Comparison of ENCODE assay signal across 38 mouse cellular contexts in genomic region chr14:73001814-73002213, GRCm38 (mm10). TPM values are rescaled to one million over a fixed set of nuclear protein-coding genes. Genes with fewer than 3 reads are reported as not detected.
"Had no signal": no experiment of that assay in that cellular context is flagged by ENCODE, and none has a peak within 500 bp of the region (broad histone marks: within the 10 kb centered on the region; RNA-seq: fewer than 3 reads in every experiment).

No protein-coding gene starts in this region.

- H3K4me1 ChIP-seq: heart, embryonic 10.5 days; heart, embryonic 13.5 days; heart, embryonic 15.5 days; hindbrain, embryonic 15.5 days; intestine, embryonic 15.5 days; kidney, embryonic 15.5 days had no signal

- H3K4me3 ChIP-seq: heart, embryonic 10.5 days; heart, embryonic 12.5 days; heart, embryonic 13.5 days; heart, embryonic 15.5 days; hindbrain, embryonic 12.5 days; hindbrain, embryonic 13.5 days; hindbrain, embryonic 15.5 days; intestine, embryonic 15.5 days; kidney, embryonic 15.5 days; layer of hippocampus, adult 2 months; left cerebral cortex, adult 2 months had no signal

- H3K27ac ChIP-seq: heart, embryonic 10.5 days; heart, embryonic 13.5 days; heart, embryonic 15.5 days; hindbrain, embryonic 12.5 days; hindbrain, embryonic 13.5 days; hindbrain, embryonic 15.5 days; hindbrain, postnatal 0 days; intestine, embryonic 15.5 days; kidney, embryonic 15.5 days; kidney, postnatal 0 days; layer of hippocampus, adult 2 months; left cerebral cortex, adult 2 months had no signal

- H3K27me3 ChIP-seq: heart, embryonic 12.5 days; heart, embryonic 13.5 days; hindbrain, embryonic 12.5 days; hindbrain, embryonic 13.5 days; hindbrain, embryonic 15.5 days; intestine, embryonic 15.5 days; kidney, embryonic 15.5 days had no signal

- H3K4me2 ChIP-seq: heart, embryonic 11.5 days; heart, embryonic 12.5 days; heart, embryonic 13.5 days; heart, embryonic 15.5 days; hindbrain, embryonic 12.5 days; hindbrain, embryonic 13.5 days; hindbrain, embryonic 15.5 days; intestine, embryonic 15.5 days; kidney, embryonic 15.5 days had no signal

- H3K36me3 ChIP-seq: heart, embryonic 10.5 days; heart, embryonic 12.5 days; heart, embryonic 13.5 days; heart, embryonic 15.5 days; hindbrain, embryonic 12.5 days; hindbrain, embryonic 13.5 days; hindbrain, embryonic 15.5 days; intestine, embryonic 15.5 days; kidney, embryonic 15.5 days had no signal

- H3K9me3 ChIP-seq: heart, embryonic 10.5 days; heart, embryonic 13.5 days; heart, embryonic 15.5 days; hindbrain, embryonic 12.5 days; hindbrain, embryonic 13.5 days; hindbrain, embryonic 15.5 days; intestine, embryonic 15.5 days; kidney, embryonic 15.5 days had no signal

- H3K9ac ChIP-seq: heart, embryonic 12.5 days; heart, embryonic 13.5 days; heart, embryonic 15.5 days; hindbrain, embryonic 12.5 days; hindbrain, embryonic 13.5 days; hindbrain, embryonic 15.5 days; intestine, embryonic 15.5 days; kidney, embryonic 15.5 days had no signal

- DNase-seq: heart, postnatal 10 days; heart, postnatal 14 days; heart, postnatal 36 days; heart, postnatal 4 days; kidney, adult 11 months; kidney, adult 18-20 months; kidney, adult 2 months; kidney, adult 8-10 months; kidney, adult 9 months; kidney, postnatal 10 days; kidney, postnatal 14 days; kidney, postnatal 25 days; kidney, postnatal 36 days; kidney, postnatal 4 days; layer of hippocampus, adult 9-11 months; layer of hippocampus, postnatal 36 days had no signal

- ATAC-seq: hindbrain, embryonic 16.5 days; hindbrain, postnatal 0 days; inflammation-experienced regulatory T-cells, adult 6 months; intestine, embryonic 15.5 days; intestine, embryonic 16.5 days; intestine, postnatal 0 days had no signal

RNA-seq across cellular contexts. Expression of gene Cysltr2, which starts 47.1 kb away (rescaled TPM):
- total RNA-seq: heart, postnatal 25 days; heart, postnatal 4 days; hindbrain, postnatal 0 days had no signal
- polyA plus RNA-seq: heart, embryonic 11.5 days; heart, embryonic 12.5 days; heart, embryonic 13.5 days; heart, embryonic 14.5 days; heart, embryonic 15.5 days; heart, postnatal 0 days; hindbrain, embryonic 11.5 days; hindbrain, embryonic 12.5 days had no signal
